Mouse (Mus musculus): Measurements from ENCODE around the gene B9d1.

B9d1 gene

GRCm38 (mm10) chr11:61545586-61545985 is 40.6 kb downstream of the B9d1 start:
- no peak for DNase-seq

- peak; percentile 18 for DNase-seq
Measured at GRCm38 (mm10) chr11:61546452-61546851, 41.5 kb downstream of the B9d1 start.

GRCm38 (mm10) chr11:61547710-61548109 is 42.8 kb downstream of the B9d1 start:
- DNase-seq, result no peak

DNA sequence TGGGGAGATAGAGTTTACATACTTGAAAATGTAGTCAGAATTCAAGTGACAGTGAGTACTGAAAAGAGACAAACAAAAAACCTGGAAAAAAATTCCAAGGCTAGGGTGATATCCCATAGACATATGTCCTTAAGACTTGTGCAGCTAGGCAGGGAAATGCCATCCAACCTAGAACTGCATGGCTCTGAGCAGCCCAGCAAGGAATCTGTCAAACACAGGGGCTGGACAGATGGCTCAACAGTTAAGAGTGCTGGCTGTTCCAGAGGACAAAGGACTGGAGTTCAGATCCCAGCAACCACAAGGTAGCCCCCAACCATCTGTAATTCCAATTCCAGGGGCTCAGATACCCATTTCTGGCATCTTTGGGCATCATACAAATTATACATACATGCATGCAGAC is 45.7 kb downstream of the B9d1 start:
- no peak for DNase-seq

DNA sequence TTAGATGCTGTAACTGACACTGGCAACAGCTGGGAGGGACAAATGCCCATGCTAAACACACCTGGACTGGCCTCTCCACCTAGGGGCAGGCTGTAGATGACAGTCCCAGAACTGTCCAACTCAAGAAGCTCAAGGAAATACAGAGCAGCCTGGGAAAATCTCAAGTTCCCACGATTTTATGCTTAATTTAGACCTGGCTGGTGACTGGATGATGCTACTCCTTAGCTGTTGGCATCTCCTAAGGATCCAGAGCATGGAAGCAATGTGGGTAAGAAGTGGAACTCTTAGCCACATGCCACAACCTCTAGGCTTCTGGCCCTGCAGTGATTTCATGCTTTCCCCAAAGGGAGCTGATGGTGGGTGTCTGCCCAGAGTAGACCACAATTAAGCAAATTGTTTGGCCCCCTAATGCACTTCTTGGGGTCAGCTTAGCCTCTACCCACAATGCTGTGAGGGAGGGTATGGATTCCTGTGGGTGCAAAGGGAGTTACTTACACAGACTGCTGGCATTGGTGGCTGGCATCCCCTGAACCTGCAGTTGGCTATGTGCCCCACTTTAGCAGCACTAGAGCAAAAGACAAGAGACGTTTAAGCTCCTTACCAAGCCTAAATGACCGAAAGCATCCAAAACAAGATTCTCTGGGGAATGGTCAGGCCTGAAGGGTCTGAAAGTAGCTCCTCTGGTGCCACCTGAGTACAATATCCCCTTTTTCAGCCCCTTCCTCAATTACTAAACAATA is 48.2 kb downstream of the B9d1 start:
- no peak for DNase-seq

- no peak for DNase-seq
Measured at GRCm38 (mm10) chr11:61559572-61559971, 54.6 kb downstream of the B9d1 start.

DNA sequence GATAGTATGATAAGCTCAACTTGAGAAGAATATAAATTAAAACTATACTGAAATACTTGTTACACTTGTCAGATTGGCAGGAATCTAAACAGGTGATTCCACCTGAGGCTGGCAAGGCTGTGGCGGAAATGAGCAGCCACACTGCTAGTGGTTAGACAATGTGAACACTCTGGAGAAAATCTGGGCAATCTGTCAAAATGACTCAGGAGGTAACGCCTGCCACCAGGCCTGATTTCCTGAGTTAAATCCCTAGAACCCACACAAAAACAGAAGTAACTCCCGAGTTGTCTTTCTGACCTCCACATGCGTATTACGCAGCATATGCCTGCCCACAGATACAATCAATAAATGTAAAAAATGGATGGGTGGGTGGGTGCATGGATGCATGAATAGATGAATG is 57.5 kb downstream of the B9d1 start:
- peak; percentile 36 for DNase-seq

All from kidney, postnatal 14 days (tissue).